Mouse (Mus musculus) urinary bladder, postnatal 14 days (tissue): ENCODE measurements around the gene Ubac2.

ENCODE experiments used
- DNase-seq: peaks from one replicate; pipeline ENCODE4 v3.0.0; 2021; ENCODE audit warnings: low spot score

The Ubac2 gene

GRCm38 (mm10) chr14:122003812-122004211 is 125.4 kb downstream of the Ubac2 start:
- DNase-seq, result no peak

GRCm38 (mm10) chr14:122008261-122008660 is 129.8 kb downstream of the Ubac2 start:
- DNase-seq, result no peak

GRCm38 (mm10) chr14:122009502-122009901 is 131.1 kb downstream of the Ubac2 start:
- DNase-seq, result no peak

GRCm38 (mm10) chr14:122010301-122010700 is 131.9 kb downstream of the Ubac2 start:
- DNase-seq, result no peak

- no peak for DNase-seq
Measured at GRCm38 (mm10) chr14:122011768-122012167, 133.3 kb downstream of the Ubac2 start.

GRCm38 (mm10) chr14:122012193-122012592 is 133.8 kb downstream of the Ubac2 start:
- no peak for DNase-seq

GRCm38 (mm10) chr14:122012814-122013213 is 134.4 kb downstream of the Ubac2 start:
- no peak for DNase-seq

- DNase-seq, result no peak
Measured at GRCm38 (mm10) chr14:122013417-122013951, 135.1 kb downstream of the Ubac2 start.

GRCm38 (mm10) chr14:122017958-122018357 is 139.5 kb downstream of the Ubac2 start:
- DNase-seq, result no peak

GRCm38 (mm10) chr14:122019389-122019788 is 141.0 kb downstream of the Ubac2 start:
- no peak for DNase-seq

GRCm38 (mm10) chr14:122020567-122020966 is 142.1 kb downstream of the Ubac2 start:
- no peak for DNase-seq

GRCm38 (mm10) chr14:122023054-122023453 is 144.6 kb downstream of the Ubac2 start:
- DNase-seq, result no peak

GRCm38 (mm10) chr14:122023928-122024327 is 145.5 kb downstream of the Ubac2 start:
- no peak for DNase-seq

- DNase-seq, result no peak
Measured at GRCm38 (mm10) chr14:122028926-122029745, 150.7 kb downstream of the Ubac2 start.

- DNase-seq, result no peak
Measured at GRCm38 (mm10) chr14:122029851-122030250, 151.4 kb downstream of the Ubac2 start.

- no peak for DNase-seq
Measured at GRCm38 (mm10) chr14:122032045-122032444, 153.6 kb downstream of the Ubac2 start.

GRCm38 (mm10) chr14:122034451-122034850 is 156.0 kb downstream of the Ubac2 start, which contains the start of gene Timm8a2:
TSS of gene Timm8a2 (plus strand) at chr14:122034674.
- no peak for DNase-seq

GRCm38 (mm10) chr14:122035181-122035580 is 156.8 kb downstream of the Ubac2 start:
- no peak for DNase-seq

GRCm38 (mm10) chr14:122035860-122036259 is 157.4 kb downstream of the Ubac2 start:
- DNase-seq, result no peak

GRCm38 (mm10) chr14:122038874-122039647 is 160.6 kb downstream of the Ubac2 start:
- DNase-seq, result no peak

- DNase-seq, result no peak
Measured at GRCm38 (mm10) chr14:122041413-122041825, 163.0 kb downstream of the Ubac2 start.

- DNase-seq, result no peak
Measured at GRCm38 (mm10) chr14:122042142-122042694, 163.8 kb downstream of the Ubac2 start.
